Mouse (Mus musculus): Measurements from ENCODE around the gene Plcl2. TPM values are rescaled to one million over a fixed set of nuclear protein-coding genes. Genes with fewer than 3 reads are reported as not detected.
"Not testable (repeated sequence)": the region's sequence is repeated elsewhere in the genome, so short reads cannot be mapped to it uniquely, and the experiment has no call there.

Gene Plcl2
- total RNA-seq, 2 experiments from 2014 or later = 54.7 to 58.9 TPM

DNA sequence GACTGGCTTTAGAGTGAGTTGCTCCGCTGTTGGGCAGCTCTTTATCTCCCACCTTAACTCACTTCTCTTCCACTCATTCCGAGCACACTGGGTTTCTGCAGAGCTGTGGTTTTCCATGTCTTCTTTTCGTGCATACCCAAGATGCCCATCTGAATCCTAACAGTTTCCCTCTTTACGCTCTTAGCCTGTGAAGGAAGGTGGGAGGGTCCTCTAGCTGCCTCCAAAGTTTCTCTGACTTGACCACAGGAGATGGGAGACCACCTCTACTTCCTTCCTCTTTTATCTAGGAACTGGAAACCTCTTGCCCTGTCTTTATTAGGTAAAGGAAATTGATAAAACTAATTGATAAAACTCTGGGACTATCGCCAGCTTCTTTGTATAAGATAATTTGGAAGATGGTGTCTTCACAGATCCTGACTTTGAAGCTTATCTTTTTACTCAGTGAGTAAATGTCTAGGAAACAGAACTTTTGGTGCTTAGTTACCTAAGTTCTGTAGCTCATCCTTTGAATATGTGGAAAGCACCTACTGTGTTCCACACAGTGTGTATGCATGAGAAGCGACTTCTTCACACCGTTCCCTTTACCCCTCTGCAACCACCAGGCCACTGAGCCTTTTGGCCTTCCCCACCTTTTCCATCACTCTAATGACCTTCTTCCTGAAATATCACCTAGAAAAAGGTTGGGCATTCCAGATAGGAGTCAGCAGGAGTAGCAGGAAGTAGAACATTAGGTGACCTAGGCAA, 111.8 kb downstream of the Plcl2 start:
- ATAC-seq (ENCODE audit: poor library complexity, severe bottlenecking) = 0 out of 2 replicates have a peak, but pooled peaks have one; percentile 27

DNA sequence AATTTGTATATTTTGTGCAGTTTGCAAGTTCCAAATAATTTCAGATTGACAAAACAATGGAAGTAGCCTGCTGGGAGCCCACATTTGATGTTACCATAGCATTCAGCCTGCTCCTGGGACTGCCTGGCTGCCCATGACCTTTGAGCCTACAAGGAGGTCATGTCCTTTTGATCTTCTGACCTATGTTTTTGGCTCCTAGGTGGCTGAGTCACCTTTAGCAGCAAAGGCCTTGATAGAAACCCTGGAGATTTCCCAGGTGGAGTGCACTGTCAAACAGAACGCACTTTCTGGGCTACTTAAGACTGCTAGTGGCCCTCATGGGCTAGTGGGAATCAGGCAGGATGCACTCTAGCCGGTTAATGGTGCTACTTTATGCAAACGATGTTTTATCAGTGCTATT, 112.8 kb downstream of the Plcl2 start:
- no peak for ATAC-seq (ENCODE audit: poor library complexity, severe bottlenecking)

DNA sequence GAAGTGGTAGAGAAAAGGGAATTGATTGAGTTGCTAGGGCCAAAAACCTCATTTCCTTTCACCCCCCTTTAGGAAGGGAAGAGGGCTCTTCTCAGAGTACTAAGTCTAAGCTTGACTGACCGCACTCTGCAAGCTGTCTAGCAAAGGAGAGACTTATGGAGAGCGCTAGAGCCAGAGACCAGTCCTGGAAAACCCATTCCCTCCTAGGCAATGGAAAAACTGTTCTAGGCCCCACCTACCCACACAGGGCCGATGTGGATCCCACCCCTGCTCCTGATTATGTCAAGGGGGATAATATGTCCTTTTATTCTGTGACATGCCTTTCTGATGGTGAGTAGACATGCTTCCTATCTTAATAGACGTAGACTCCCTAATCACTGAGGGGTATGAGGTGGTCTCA, 116.4 kb downstream of the Plcl2 start:
- ATAC-seq (ENCODE audit: poor library complexity, severe bottlenecking) = no peak

DNA sequence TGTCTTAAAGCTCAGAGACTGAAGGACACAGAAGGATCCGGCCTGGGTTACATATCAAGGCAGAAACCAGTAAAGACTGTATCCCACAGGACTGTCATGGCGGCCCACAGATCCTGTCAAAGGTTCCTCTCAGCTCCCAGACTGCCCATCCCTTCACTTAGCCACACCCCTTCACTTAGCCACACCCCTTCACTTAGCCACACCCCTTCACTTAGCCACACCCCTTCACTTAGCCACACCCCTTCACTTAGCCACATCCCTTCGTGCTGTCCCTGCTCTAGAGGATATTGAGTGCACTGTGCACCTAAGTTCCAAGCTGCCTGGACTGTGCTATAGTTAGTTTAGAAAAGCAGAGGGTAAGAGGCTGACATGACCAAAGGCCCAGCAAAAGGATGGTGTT, 118.5 kb downstream of the Plcl2 start:
- ATAC-seq (ENCODE audit: poor library complexity, severe bottlenecking) = peak; percentile 43; the same call in 1 of the 2 replicates

DNA sequence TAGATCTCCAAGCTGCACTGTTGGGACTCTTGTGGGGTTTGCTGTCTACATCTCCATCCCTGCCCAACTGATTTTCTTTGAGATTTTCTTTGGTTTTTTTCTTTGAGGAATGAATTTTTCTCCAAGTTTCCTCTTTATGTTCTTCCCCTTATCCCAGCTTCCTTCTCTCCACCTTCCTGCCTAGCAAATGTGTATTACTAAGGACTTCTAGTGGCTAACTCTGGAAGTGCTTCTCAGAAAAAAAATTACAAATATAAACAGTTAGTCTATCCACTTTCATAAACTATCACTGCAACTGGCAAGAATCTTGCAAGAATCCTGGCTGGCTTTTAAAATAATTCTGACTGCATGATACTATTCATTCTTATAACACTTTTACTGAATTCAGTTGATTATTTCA, 119.5 kb downstream of the Plcl2 start:
- no peak for ATAC-seq (ENCODE audit: poor library complexity, severe bottlenecking)

DNA sequence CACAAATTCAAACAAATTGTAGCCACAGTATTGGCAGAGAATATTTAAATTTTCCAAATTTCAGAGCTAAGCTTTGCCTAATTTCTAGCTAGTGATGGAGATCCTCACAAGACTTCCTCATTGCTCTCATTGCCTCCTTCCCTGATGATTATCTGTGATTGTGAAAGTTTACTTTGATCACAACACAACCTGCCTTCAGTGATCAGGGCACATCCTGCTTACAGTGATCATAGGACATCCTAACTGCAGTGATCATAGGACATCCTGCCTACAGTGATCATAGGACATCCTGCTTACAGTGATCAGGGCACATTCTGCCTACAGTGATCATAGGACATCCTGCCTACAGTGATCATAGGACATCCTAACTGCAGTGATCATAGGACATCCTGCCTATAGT, 121.8 kb downstream of the Plcl2 start:
- ATAC-seq (ENCODE audit: poor library complexity, severe bottlenecking) = peak; percentile 43

DNA sequence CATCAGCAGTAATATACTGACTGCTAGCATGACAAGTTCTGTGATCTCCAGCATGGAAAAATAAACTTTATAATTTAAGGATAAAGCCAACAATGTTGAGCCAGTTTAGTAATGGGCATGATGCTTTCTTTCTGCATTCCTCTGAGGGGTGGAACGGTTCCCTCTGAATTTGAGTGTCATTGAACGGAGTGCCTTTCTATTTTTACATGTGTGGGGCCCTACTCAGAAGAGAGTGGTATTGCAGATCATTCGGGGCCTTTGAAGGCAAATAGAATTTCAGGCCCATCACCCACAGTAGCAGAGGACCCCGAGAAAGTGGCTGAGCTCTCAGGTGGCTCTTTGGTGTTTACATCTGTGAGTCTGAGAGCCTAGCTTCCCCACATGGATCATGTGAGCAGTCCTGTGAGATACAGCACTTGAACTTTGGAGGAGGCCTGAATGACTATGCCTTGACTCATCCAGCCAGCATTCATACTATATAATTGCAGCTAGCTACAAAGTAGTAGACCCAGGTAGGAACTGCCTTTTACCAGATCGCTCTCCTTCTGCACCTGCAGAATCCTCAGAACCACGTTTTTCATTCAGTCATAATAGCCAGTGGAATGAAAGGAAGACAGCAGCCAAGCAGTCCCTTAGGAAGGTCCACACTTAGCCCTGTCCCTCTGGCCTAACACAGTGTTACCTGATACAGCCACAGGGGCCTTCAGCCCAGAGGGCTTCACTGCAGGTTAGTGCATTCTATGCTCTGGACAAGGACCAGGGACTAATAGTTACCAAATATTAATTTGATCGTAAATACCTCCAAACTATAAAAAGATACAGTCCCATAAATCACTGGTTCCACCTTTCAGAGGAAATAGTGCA, 125.0 kb downstream of the Plcl2 start:
- no peak for ATAC-seq (ENCODE audit: poor library complexity, severe bottlenecking)

DNA sequence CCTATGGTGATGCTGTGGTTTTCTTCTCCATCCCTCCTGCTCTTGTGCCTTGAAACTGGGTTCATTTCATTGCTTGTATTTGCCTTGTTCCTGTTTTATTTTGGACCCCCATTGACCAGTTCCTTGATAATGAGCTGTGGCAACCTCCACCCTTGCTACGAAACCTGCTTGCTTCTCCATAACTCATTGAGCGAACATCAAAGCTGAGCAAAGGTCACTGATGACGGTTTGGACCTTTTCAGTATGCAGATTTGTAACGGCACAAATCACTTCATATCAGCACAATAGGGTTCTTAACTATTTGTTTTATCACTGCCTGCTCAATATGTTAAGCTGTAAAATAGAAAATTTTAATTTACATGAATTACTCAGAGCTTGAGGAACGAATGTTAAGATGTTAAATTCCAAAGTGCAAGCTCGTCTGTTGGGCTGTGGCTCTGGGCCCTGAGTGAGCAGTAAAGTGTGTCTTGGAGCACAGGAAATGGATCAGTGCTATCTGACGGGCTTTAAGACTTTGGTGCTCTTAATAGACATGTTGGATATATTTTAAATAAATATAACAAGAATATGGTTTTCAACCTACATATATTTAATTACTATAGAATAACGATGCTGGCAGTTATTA, 126.9 kb downstream of the Plcl2 start:
- ATAC-seq (ENCODE audit: poor library complexity, severe bottlenecking) = no peak

DNA sequence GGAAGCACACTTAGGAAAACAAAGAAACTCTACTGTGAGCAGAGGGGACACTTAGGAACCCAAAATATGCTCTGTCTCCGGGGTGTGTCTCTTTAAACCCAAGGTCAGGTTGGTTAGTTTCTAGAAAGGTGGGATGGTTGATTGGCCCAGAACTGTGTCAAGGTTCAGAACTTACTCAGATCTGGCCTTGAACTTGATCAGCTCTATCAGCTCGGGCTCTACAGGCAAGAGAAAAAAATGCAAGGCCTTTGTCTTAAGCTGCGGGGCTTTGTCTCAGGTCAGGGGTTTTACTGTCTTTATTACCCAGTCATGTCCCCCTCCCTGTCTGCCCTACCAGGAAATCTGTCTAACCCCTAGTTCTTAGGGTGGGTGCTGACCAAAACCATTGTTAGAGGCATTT, 129.6 kb downstream of the Plcl2 start:
- ATAC-seq (ENCODE audit: poor library complexity, severe bottlenecking) = no peak

DNA sequence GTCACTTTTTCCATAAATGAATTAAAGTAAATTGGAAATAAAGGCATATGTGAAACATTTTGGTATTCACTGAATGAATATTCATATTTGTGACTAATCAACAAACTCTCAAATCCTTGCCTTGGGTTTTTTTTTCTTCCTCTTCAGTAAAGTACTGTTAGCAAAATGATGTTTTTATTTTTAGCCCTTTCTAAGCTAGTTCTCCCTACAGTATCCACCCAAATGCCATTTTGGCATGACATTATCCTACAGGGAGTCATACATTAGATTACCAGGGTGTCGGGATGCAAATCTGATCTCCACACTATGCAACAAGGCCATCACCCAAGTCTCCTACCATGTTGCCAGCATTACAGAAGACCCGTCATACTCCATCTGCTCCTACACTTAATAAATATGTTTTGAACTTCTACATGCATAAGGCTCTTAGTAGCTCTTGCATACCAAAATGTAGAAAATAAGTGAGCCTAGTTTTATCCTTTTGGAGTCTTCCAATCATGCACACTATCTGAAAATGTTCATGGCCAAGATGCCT, 131.9 kb downstream of the Plcl2 start:
- no peak for ATAC-seq (ENCODE audit: poor library complexity, severe bottlenecking)

DNA sequence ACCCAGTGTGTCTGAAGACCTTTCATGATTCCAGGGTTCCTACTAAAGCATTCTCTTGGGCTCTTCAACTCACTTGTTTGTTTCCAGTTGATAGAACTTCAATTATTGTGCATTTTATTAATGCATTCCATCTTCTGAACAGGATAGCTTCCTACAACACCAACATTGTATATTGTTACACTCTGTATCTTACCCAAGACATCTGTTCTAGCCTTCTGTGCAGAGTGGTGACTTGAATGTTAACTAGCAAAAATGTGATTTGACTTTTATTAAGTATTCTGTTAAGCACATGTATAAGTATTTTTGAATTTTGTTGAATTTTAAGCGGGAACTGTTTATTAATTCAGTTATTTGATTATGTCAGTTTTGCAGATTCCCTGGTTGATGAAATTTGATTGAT, 132.7 kb downstream of the Plcl2 start:
- no peak for ATAC-seq (ENCODE audit: poor library complexity, severe bottlenecking)

DNA sequence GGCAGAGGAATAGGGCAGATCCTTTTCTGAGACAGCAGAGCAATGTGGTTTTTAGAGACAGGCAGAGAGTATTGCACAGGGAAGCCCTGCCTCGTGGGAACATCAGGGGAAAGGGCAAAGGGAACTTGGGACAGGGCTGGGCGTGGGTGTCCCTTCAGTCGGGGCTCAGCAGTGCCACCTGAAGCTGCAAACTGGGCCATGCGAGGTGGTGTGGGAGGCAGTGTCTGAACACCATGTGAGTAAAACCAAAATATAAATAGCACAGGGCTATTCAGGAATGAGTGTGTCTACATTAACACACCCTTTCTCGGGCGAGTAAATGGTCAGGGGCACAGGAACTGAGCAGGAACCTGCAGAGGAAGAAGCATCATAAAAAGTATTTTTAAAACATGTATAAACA, 134.2 kb downstream of the Plcl2 start:
- ATAC-seq (ENCODE audit: poor library complexity, severe bottlenecking) = no peak

DNA sequence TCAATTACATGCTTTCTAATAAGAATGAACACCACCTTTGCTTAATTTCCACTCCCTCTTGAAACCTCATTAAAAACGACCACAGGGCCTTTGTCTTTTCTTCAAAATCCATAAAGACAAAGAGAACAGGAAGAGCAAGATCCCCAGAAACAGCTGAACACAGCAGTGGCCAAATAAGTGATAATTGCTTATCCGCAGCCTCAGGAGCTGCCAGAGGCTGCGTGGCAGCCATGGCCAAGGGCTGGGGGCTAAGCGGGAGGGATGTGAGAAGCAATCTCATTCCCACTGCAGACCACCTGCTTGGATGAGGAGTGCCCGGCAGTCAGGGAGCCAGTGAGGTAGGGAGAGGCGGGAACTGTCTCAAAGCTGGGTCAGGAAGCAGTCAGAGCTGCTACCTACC, 134.8 kb downstream of the Plcl2 start:
- ATAC-seq (ENCODE audit: poor library complexity, severe bottlenecking) = no peak

DNA sequence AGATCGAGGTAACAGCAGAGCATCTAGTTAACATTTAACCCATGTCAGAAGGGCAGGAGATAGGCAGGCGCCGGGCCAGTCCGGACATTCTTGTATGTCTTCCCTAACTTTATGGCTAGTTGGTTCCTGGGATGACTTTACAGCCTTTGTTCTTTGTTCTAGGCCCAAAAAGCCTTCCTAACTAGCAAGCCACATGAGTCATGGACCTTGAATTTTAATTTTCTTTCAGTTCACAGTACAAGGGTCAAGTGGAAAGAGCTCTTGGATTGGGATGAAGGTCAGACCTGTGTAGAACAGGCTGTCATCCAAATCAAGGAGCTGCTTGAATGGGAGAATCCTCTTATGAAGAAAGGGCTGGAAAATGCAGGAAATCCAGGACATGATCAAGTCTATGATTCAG, 138.9 kb downstream of the Plcl2 start:
- not testable (repeated sequence) for ATAC-seq (ENCODE audit: poor library complexity, severe bottlenecking)

DNA sequence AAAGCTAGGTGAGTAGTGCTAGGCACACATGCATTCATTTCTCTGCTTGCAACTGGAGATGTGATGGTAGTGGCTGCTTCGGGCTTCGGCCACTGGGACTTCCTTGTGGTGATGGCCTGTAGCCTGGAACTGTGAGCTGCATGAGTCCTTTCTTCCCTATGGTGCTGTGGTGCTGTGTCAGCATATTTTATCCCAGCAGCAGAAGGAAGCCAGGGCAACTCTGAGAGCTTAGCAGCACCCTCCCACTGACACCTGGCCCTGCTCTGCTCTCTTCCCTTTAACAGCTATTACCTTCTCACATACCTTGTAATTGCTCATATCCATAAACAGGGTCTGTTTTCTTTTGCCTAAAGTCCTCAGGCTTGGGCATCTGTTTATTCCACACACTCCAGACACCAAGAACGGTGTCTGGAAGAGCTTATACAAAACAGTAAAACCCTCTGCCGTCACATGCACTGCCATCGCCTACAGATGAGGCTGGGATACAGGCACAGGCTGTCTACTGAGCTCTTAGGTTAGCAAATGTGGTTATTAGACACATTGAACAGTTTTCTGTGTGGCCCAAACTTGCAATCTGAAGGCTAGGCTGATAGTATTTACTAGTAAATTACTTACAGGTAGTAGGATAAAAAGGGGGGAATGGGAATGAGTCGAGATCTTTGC, 139.7 kb downstream of the Plcl2 start:
- no peak for ATAC-seq (ENCODE audit: poor library complexity, severe bottlenecking)

DNA sequence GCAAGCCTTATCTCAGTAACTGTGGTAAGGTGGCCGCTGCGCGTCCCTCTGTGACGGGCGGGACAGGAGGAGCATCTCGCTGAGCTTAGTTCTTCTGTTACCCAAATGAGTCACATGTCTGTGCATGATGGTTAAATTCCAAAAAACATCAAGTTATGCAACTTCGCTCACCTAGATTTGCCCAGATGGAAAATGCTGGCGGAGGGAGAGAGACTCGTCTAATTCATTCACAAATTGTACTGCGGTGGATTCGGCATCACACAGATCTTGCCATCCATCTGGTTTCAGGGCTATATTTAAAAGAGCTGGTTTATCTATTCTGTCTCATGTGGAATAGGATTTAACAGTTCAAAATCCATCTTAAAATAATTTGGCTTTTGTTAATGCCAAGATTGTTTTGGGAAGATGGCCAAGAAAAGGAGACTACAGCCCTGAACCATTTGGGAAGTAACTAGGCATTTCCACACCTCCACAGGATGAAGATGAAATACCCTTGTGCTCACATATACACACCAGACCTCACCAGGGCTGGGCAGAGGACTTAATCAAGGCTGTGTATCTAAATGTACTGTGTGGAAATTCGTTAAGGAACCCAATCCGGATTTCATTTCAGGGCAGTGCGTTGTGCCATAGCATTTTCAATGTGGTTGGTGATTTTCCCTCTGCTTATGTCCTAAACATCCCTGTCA, 141.5 kb downstream of the Plcl2 start:
- ATAC-seq (ENCODE audit: poor library complexity, severe bottlenecking) = no peak

DNA sequence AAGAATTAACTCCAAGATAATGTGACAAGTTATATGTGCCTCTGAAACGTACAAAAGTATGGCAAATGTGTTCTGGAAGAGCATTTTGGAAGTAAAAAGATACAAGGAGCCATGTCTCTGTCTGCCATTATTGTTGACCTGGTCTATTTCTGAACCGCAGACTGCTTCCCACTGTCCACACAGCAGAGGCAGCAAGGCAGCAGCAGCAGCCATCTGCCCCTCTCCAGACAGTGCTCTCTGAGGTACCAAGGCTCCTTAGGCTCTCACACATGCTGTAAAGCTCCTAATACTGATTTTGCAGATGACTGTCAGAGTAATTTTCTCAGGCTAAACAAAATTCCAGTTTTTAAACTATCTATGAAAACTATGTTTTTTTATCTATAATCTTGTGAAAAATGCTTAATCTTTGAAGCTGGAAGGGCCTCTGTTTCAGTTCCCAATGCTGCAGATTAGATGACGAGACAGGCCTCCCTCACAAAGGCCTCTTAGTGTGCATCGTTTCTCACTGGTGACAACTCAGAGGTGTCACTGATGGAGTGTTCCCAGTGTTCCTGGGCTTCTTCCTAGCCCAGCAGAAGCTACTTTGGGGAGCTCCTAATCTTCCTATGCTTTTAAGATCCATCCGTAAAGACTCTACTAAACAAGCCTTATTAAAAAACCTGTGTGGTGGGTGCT, 145.7 kb downstream of the Plcl2 start:
- no peak for ATAC-seq (ENCODE audit: poor library complexity, severe bottlenecking)

DNA sequence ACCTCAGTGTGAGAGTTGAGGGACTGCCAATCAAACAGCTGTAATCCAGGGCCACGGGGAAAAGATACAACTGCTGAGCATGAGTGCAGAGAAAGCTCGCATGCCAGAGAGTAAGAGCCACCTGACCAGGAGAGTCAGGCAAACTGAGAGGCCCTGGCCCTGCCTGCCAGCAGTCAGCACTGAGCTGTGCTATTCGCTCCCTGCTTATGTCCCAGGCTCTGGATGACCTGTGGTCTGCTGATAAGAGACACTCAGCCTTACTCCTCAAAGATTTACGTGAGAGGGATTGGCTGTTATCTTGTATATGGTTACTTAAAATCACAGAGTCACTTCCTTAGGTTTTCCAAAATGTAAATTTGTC, 146.2 kb downstream of the Plcl2 start:
- ATAC-seq (ENCODE audit: poor library complexity, severe bottlenecking) = no peak

DNA sequence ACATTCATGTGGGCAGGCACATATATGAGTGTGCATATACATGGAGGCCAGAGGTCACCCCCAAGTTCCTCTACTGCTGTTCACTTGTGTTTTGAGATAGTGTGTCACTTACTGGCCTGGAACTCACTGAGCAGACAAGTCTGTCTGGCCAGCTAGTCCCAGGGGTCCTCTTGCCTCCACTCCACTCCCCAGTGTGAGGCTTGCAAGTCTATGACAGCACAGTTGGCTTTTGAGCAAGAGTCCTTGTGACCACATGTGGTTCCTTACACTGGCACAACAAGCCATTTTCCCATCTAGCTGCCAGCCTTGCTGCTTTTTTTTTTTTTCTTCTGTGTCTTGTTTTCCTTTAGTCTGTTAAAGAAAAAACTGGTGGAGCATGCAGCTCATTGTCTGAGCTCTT, 148.1 kb downstream of the Plcl2 start:
- ATAC-seq (ENCODE audit: poor library complexity, severe bottlenecking) = peak; percentile 21; the same call in 1 of the 2 replicates

DNA sequence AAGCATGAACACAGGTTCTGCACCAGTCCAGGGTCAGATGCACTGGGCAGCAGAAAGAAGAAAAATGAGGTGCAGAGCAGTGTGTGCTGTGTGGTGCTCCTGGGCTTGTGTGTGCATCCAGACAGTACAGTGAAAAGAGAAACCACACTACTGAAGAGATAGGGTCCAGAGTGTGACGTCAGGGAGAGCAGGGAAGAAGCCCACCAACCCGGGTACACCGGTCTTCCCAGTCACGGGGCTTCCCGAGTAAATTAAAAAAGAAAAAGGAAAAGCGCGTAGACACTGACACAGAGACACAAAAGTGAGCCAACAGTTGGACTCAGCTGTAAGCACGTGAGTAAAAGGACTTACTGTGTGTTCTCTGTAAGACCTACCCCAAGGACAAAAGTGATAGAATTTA, 149.7 kb downstream of the Plcl2 start:
- no peak for ATAC-seq (ENCODE audit: poor library complexity, severe bottlenecking)
